Mouse (Mus musculus) E14TG2a.4 (cell line): ENCODE results near the gene Cyp51.

Source experiments
- CTCF ChIP-seq: conservative IDR thresholded peaks from 2 replicates; pipeline ENCODE4 v1.5.1; 2014; ENCODE audit warnings: low read length
- POU5F1 ChIP-seq: IDR thresholded peaks from 2 replicates; pipeline ENCODE4 v1.6.1; 2014; ENCODE audit warnings: low read length, borderline replicate concordance

- no peak for TF ChIP-seq CTCF
- TF ChIP-seq POU5F1 = no peak
These were observed 65.2 kb downstream of the Cyp51 start for GRCm38 (mm10) chr5:4039351-4039750.
